Mouse (Mus musculus): ENCODE data around the gene Tagln2. TPM values are rescaled to one million over a fixed set of nuclear protein-coding genes. Genes with fewer than 3 reads are reported as not detected.

Tagln2 gene
- polyA plus RNA-seq, 1 experiment: 13.0 TPM

DNA sequence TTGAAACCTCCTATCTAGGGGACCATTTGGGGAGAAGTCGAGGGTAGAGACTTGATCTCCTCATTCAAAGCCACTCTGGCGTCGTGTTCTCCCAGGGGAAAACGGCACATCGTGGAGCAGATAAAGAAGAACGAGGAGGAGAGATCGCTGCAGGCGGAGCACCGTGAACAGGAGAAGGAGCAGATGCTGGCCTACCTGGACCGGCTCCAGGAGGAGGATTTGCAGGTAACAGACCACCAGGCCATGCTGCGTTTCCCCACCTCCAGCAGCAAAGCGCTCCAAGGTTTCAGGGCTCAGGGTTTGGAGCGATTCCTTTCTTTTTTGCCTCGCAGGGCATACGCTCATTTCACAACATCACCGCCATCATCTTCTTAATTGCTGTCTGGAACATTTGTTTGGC lies 35.3 kb downstream of the Tagln2 start:
- H3K4me3 ChIP-seq (replicated peaks; ENCODE audit: insufficient read depth, low read depth, low read length): no peak overlapping the region
- WGBS: 49% methylated on average over 16 of the region's 16 CpGs
- no peak overlapping the region for H3K27ac ChIP-seq (ENCODE audit: insufficient read depth, low read length)
- DNase-seq: no peak
- peaks cover 4% of the 10 kb centered on the region for H3K4me1 ChIP-seq (ENCODE audit: control insufficient read depth, insufficient read depth, low read length)
- no peak for TF ChIP-seq POLR2A (IDR thresholded peaks at IDR 0.05; ENCODE audit: borderline replicate concordance, insufficient read depth, low read length)
- no peak for TF ChIP-seq CTCF (IDR thresholded peaks at IDR 0.05; ENCODE audit: borderline replicate concordance, insufficient read depth, low read depth, low read length)
- no peaks in the 10 kb centered on the region for H3K27me3 ChIP-seq (ENCODE audit: control insufficient read depth, insufficient read depth, low read length)

DNA sequence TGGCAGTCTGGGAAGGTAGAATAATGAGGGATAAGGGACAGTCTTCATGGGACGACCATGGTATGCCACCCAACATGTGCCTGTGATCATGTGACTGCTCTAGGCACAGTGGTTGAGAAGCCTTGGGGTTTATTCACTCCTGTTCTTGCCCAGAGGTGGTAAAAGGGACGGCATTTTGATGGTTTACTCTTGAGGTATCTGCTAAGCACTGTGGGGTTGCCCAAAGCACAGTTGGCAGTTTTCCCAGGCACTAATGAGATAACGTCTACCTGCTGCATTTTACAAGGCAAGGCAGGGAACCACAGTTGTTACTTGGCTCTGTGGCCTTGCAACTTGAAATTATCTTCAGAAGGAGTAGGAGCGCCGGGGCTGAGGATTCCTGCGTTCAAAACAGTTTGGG lies 40.0 kb downstream of the Tagln2 start:
- H3K27me3 ChIP-seq (ENCODE audit: control insufficient read depth, insufficient read depth, low read length): no peaks in the 10 kb centered on the region; the same call in 1 of the 2 replicates
- TF ChIP-seq CTCF (IDR thresholded peaks at IDR 0.05; ENCODE audit: borderline replicate concordance, insufficient read depth, low read depth, low read length): no peak
- TF ChIP-seq POLR2A (IDR thresholded peaks at IDR 0.05; ENCODE audit: borderline replicate concordance, insufficient read depth, low read length): no peak
- DNase-seq: no peak
- 33% methylated on average over 6 of the region's 6 CpGs for WGBS
- H3K27ac ChIP-seq (ENCODE audit: insufficient read depth, low read length): no peak overlapping the region
- peaks cover 4% of the 10 kb centered on the region for H3K4me1 ChIP-seq (ENCODE audit: control insufficient read depth, insufficient read depth, low read length)
- no peak overlapping the region for H3K4me3 ChIP-seq (replicated peaks; ENCODE audit: insufficient read depth, low read depth, low read length)

DNA sequence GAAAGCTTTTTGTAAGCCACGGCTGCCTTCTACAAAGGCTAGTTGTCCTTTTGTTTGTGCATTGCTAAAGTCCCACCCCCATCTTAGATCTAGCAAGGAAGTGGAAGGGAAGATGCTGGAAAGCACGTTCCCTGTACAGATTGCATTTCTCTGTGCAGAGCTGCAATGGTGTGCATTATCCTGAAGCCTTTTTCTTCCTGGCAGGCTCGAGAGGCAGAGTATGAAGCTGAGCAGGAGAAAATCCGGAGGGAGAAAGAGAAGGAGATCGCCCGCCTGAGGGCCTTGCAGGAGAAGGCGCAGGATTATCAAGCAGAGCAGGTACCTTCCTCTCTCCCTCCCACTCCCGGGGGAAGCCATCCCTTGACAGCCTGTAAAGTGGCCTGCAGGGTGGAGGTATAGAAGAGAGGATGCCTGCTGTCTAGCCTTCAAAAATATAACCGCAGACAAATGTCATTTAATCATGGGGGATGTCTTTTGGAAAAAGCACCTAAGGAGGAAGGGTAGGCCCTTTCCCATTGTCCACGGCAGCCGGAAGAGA lies 40.5 kb downstream of the Tagln2 start:
- H3K4me1 ChIP-seq (ENCODE audit: control insufficient read depth, insufficient read depth, low read length): no peaks in the 10 kb centered on the region; the same call in none of the 2 replicates
- DNase-seq: no peak
- H3K4me3 ChIP-seq (replicated peaks; ENCODE audit: insufficient read depth, low read depth, low read length): no peak overlapping the region
- WGBS: 65% methylated on average over 11 of the region's 11 CpGs
- TF ChIP-seq POLR2A (IDR thresholded peaks at IDR 0.05; ENCODE audit: borderline replicate concordance, insufficient read depth, low read length) (no peak), CTCF (IDR thresholded peaks at IDR 0.05; ENCODE audit: borderline replicate concordance, insufficient read depth, low read depth, low read length) (no peak)
- H3K27me3 ChIP-seq (ENCODE audit: control insufficient read depth, insufficient read depth, low read length): no peaks in the 10 kb centered on the region; the same call in 1 of the 2 replicates
- no peak overlapping the region for H3K27ac ChIP-seq (ENCODE audit: insufficient read depth, low read length)

DNA sequence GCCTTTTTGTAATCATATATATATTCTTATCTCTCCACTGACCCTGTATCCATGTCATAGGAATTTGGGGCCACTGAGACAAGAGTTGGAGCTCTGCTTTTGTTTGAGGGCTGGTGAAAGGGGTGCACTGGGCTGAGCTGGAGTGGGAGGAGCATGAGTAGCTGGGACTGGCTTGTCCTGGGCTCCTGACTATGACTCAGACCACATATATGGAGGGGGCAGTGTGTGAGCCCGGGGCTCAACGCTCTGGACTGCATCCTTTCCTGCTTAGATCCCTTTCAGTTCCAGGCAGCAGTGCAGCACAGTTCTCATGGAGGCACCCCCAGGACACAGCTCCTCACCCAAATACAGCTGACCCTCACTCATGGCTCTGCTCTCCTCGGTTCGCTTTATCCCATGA lies 46.2 kb downstream of the Tagln2 start:
- WGBS: 86% methylated on average over 4 of the region's 4 CpGs
- Histone ChIP-seq H3K27ac (ENCODE audit: insufficient read depth, low read length) (no peak overlapping the region), H3K27me3 (ENCODE audit: control insufficient read depth, insufficient read depth, low read length) (no peaks in the 10 kb centered on the region; the same call in 1 of the 2 replicates), H3K4me3 (replicated peaks; ENCODE audit: insufficient read depth, low read depth, low read length) (no peak overlapping the region), H3K4me1 (ENCODE audit: control insufficient read depth, insufficient read depth, low read length) (no peaks in the 10 kb centered on the region)
- TF ChIP-seq POLR2A (IDR thresholded peaks at IDR 0.05; ENCODE audit: borderline replicate concordance, insufficient read depth, low read length) (no peak), CTCF (IDR thresholded peaks at IDR 0.05; ENCODE audit: borderline replicate concordance, insufficient read depth, low read depth, low read length) (no peak)
- no peak for DNase-seq

DNA sequence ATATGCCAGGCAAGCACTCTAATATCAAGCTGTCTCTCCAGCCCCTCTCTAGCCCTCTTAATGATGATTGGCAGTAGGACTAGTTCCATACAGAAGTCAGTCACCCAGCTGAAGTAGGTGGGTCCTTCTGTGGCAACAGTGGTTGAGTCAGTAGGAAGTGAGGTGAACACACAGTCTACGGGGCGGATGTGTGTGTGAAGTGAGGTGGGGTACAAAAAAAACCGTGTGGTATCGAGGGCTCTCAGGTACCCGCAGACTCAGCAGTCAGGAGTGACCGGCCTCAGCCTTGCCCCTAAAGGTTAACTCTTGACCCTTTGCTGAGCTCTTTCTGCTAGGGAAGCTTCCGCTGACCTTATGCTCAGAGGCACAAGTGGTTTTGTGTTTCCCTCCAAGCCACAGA lies 48.7 kb downstream of the Tagln2 start:
- Histone ChIP-seq H3K27ac (ENCODE audit: insufficient read depth, low read length) (no peak overlapping the region), H3K4me1 (ENCODE audit: control insufficient read depth, insufficient read depth, low read length) (no peaks in the 10 kb centered on the region), H3K27me3 (ENCODE audit: control insufficient read depth, insufficient read depth, low read length) (no peaks in the 10 kb centered on the region; the same call in 1 of the 2 replicates), H3K4me3 (replicated peaks; ENCODE audit: insufficient read depth, low read depth, low read length) (no peak overlapping the region)
- TF ChIP-seq POLR2A (IDR thresholded peaks at IDR 0.05; ENCODE audit: borderline replicate concordance, insufficient read depth, low read length) (no peak), CTCF (IDR thresholded peaks at IDR 0.05; ENCODE audit: borderline replicate concordance, insufficient read depth, low read depth, low read length) (no peak)
- DNase-seq: no peak
- WGBS: 81% methylated on average over 7 of the region's 7 CpGs

DNA sequence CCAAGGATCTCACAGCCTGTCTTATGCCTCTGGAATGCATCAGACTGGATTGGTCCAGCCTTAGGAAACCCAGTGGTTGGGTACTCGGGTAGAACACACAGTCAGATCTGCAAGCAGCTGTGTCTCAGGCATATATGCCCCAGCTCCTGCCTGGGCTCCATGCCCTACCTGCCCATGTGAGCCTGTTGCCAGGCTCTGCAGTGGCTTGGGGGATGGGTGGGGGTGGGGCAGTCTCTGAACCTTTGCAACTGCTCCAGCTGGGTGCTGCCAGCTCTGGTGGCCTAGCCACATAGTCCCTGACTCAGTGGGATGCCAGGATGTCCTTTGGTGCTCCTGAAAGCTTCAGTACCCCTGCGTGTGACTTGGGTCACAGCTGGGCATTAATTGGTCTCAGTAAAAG lies 49.5 kb downstream of the Tagln2 start:
- Histone ChIP-seq H3K4me1 (ENCODE audit: control insufficient read depth, insufficient read depth, low read length) (no peaks in the 10 kb centered on the region), H3K4me3 (replicated peaks; ENCODE audit: insufficient read depth, low read depth, low read length) (no peak overlapping the region), H3K27me3 (ENCODE audit: control insufficient read depth, insufficient read depth, low read length) (no peaks in the 10 kb centered on the region; the same call in 1 of the 2 replicates), H3K27ac (ENCODE audit: insufficient read depth, low read length) (no peak overlapping the region)
- no peak for TF ChIP-seq CTCF (IDR thresholded peaks at IDR 0.05; ENCODE audit: borderline replicate concordance, insufficient read depth, low read depth, low read length)
- DNase-seq: no peak
- WGBS: 24% methylated on average over 2 of the region's 2 CpGs

DNA sequence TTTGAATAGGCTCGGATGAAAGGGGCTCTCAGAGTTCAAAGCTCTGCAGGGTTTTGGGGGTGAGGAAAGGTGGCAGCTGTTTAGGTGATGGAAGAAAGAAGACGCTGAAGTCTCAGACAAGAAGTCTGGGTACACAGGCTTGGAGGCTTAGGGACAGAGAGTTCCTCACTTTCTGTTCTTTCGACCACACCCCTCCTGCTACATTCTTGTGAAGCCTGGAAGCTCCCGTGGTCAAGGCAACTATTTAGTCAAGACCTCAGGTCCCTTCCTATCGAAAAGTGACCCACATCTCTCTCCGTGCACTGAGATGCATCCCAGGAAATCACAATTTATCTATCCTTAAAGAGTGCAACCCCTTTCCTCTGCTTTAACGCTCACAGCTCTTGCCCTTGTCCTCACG lies 49.9 kb downstream of the Tagln2 start:
- TF ChIP-seq CTCF (IDR thresholded peaks at IDR 0.05; ENCODE audit: borderline replicate concordance, insufficient read depth, low read depth, low read length): no peak
- no peak for TF ChIP-seq POLR2A (IDR thresholded peaks at IDR 0.05; ENCODE audit: borderline replicate concordance, insufficient read depth, low read length)
- no peak overlapping the region for H3K4me3 ChIP-seq (replicated peaks; ENCODE audit: insufficient read depth, low read depth, low read length)
- WGBS: 17% methylated on average over 8 of the region's 8 CpGs
- no peaks in the 10 kb centered on the region for H3K4me1 ChIP-seq (ENCODE audit: control insufficient read depth, insufficient read depth, low read length)
- H3K27me3 ChIP-seq (ENCODE audit: control insufficient read depth, insufficient read depth, low read length): no peaks in the 10 kb centered on the region; the same call in 1 of the 2 replicates
- no peak overlapping the region for H3K27ac ChIP-seq (ENCODE audit: insufficient read depth, low read length)
- no peak for DNase-seq

DNA sequence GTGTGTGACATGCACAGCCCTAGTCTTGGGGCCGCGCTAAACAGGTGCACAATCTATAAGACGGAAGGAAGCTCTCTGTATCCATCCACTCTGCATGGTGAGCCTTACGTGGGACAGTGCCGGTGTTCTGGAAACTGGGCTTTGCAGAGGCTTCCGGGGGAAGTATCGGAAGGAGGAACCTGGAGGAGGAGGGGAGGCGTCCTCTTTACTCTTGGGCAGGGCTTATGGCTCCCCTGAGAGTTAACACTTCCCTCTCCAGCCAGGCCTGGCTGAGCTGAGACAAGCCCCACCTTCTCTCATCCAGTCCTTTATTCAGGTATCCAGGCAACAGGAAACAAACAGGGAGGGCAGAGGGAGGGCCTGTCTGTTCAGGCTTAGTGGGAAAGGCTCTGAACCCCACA lies 50.7 kb downstream of the Tagln2 start:
- no peak for DNase-seq
- TF ChIP-seq CTCF (IDR thresholded peaks at IDR 0.05; ENCODE audit: borderline replicate concordance, insufficient read depth, low read depth, low read length): no peak
- TF ChIP-seq POLR2A (IDR thresholded peaks at IDR 0.05; ENCODE audit: borderline replicate concordance, insufficient read depth, low read length): no peak
- H3K4me1 ChIP-seq (ENCODE audit: control insufficient read depth, insufficient read depth, low read length): no peaks in the 10 kb centered on the region
- WGBS: 5% methylated on average over 8 of the region's 8 CpGs
- no peaks in the 10 kb centered on the region; the same call in 1 of the 2 replicates for H3K27me3 ChIP-seq (ENCODE audit: control insufficient read depth, insufficient read depth, low read length)
- no peak overlapping the region for H3K27ac ChIP-seq (ENCODE audit: insufficient read depth, low read length)
- H3K4me3 ChIP-seq (replicated peaks; ENCODE audit: insufficient read depth, low read depth, low read length): peak overlapping the region; percentile 36

All from cerebellum, adult 2 months (tissue).